Mouse (Mus musculus): ENCODE data around the gene Kcnmb2. TPM values are rescaled to one million over a fixed set of nuclear protein-coding genes. Genes with fewer than 3 reads are reported as not detected.

Gene Kcnmb2
- polyA plus RNA-seq, 1 experiment, result not detected

GRCm38 (mm10) chr3:32043814-32044213 is 141.5 kb downstream of the Kcnmb2 start:
- no peak overlapping the region for H3ac ChIP-seq (ENCODE audit: control insufficient read depth, insufficient read length)
- TF ChIP-seq MYOG (IDR thresholded peaks at IDR 0.05; ENCODE audit: control insufficient read depth in 1 of 3, insufficient read depth in 1 of 3, insufficient read length in 2 of 3, low read depth in 2 of 3), result no peak
- no peaks in the 10 kb centered on the region for H3K36me3 ChIP-seq (ENCODE audit: control insufficient read depth, insufficient read depth)
- H3K79me2 ChIP-seq (ENCODE audit: control insufficient read depth, insufficient read depth), result no peaks in the 10 kb centered on the region
- no peaks in the 10 kb centered on the region for H3K27me3 ChIP-seq (ENCODE audit: control insufficient read depth, insufficient read depth, insufficient read length)
- no peak overlapping the region for H3K4me2 ChIP-seq (ENCODE audit: low read depth)
- H3K4me3 ChIP-seq, result no peak overlapping the region

- H3K4me2 ChIP-seq (ENCODE audit: low read depth), result no peak overlapping the region
- no peaks in the 10 kb centered on the region for H3K36me3 ChIP-seq (ENCODE audit: control insufficient read depth, insufficient read depth)
- H3K79me2 ChIP-seq (ENCODE audit: control insufficient read depth, insufficient read depth), result no peaks in the 10 kb centered on the region
- no peaks in the 10 kb centered on the region for H3K27me3 ChIP-seq (ENCODE audit: control insufficient read depth, insufficient read depth, insufficient read length)
- TF ChIP-seq E2F4 (IDR thresholded peaks at IDR 0.05; ENCODE audit: insufficient read depth) (no peak), REST (IDR thresholded peaks at IDR 0.05; ENCODE audit: insufficient read depth, insufficient read length) (no peak), TCF3 (IDR thresholded peaks at IDR 0.05; ENCODE audit: insufficient read length, low read depth) (no peak), CEBPB (IDR thresholded peaks at IDR 0.05; ENCODE audit: insufficient read depth, poor library complexity, severe bottlenecking) (no peak), MYOG (IDR thresholded peaks at IDR 0.05; ENCODE audit: control insufficient read depth in 1 of 3, insufficient read depth in 1 of 3, insufficient read length in 2 of 3, low read depth in 2 of 3) (no peak), MAX (IDR thresholded peaks at IDR 0.05; ENCODE audit: low read depth) (no peak), MYOD1 (IDR thresholded peaks at IDR 0.05; ENCODE audit: control insufficient read depth in 1 of 3, insufficient read length in 2 of 3, low read depth in 2 of 3) (no peak), POLR2AphosphoS2 (IDR thresholded peaks at IDR 0.05; ENCODE audit: insufficient read length, low read depth) (no peak), SRF (IDR thresholded peaks at IDR 0.05; ENCODE audit: control insufficient read depth, insufficient read length, low read depth) (no peak), POLR2A (IDR thresholded peaks at IDR 0.05; ENCODE audit: insufficient read length, low read depth) (no peak), USF1 (IDR thresholded peaks at IDR 0.05; ENCODE audit: low read depth) (no peak), TCF12 (IDR thresholded peaks at IDR 0.05; ENCODE audit: insufficient read depth, poor library complexity, severe bottlenecking) (no peak)
- no peak overlapping the region for H3ac ChIP-seq (ENCODE audit: control insufficient read depth, insufficient read length)
- H3K4me3 ChIP-seq, result no peak overlapping the region
These were observed 146.5 kb downstream of the Kcnmb2 start for GRCm38 (mm10) chr3:32048777-32049176.

GRCm38 (mm10) chr3:32052596-32052995 is 150.3 kb downstream of the Kcnmb2 start:
- Histone ChIP-seq H3K27me3 (ENCODE audit: control insufficient read depth, insufficient read depth, insufficient read length) (no peaks in the 10 kb centered on the region), H3ac (ENCODE audit: control insufficient read depth, insufficient read length) (no peak overlapping the region), H3K36me3 (ENCODE audit: control insufficient read depth, insufficient read depth) (no peaks in the 10 kb centered on the region), H3K4me3 (no peak overlapping the region), H3K4me2 (ENCODE audit: low read depth) (no peak overlapping the region), H3K79me2 (ENCODE audit: control insufficient read depth, insufficient read depth) (no peaks in the 10 kb centered on the region)
- TF ChIP-seq CEBPB (IDR thresholded peaks at IDR 0.05; ENCODE audit: insufficient read depth, poor library complexity, severe bottlenecking), result no peak
- no peak for TF ChIP-seq USF1 (IDR thresholded peaks at IDR 0.05; ENCODE audit: low read depth)
- no peak for TF ChIP-seq MYOD1 (IDR thresholded peaks at IDR 0.05; ENCODE audit: control insufficient read depth in 1 of 3, insufficient read length in 2 of 3, low read depth in 2 of 3)
- TF ChIP-seq POLR2A (IDR thresholded peaks at IDR 0.05; ENCODE audit: insufficient read length, low read depth), result no peak
- no peak for TF ChIP-seq MAX (IDR thresholded peaks at IDR 0.05; ENCODE audit: low read depth)
- TF ChIP-seq POLR2AphosphoS2 (IDR thresholded peaks at IDR 0.05; ENCODE audit: insufficient read length, low read depth), result no peak
- TF ChIP-seq TCF3 (IDR thresholded peaks at IDR 0.05; ENCODE audit: insufficient read length, low read depth), result no peak
- TF ChIP-seq TCF12 (IDR thresholded peaks at IDR 0.05; ENCODE audit: insufficient read depth, poor library complexity, severe bottlenecking), result no peak
- no peak for TF ChIP-seq REST (IDR thresholded peaks at IDR 0.05; ENCODE audit: insufficient read depth, insufficient read length)
- no peak for TF ChIP-seq SRF (IDR thresholded peaks at IDR 0.05; ENCODE audit: control insufficient read depth, insufficient read length, low read depth)
- TF ChIP-seq MYOG (IDR thresholded peaks at IDR 0.05; ENCODE audit: control insufficient read depth in 1 of 3, insufficient read depth in 1 of 3, insufficient read length in 2 of 3, low read depth in 2 of 3), result no peak
- TF ChIP-seq E2F4 (IDR thresholded peaks at IDR 0.05; ENCODE audit: insufficient read depth), result no peak

GRCm38 (mm10) chr3:32053610-32054241 is 151.4 kb downstream of the Kcnmb2 start:
- H3K27me3 ChIP-seq (ENCODE audit: control insufficient read depth, insufficient read depth, insufficient read length), result no peaks in the 10 kb centered on the region

More at GRCm38 (mm10) chr3:32053610-32054241, 151.4 kb downstream of the Kcnmb2 start:
- no peak overlapping the region for H3ac ChIP-seq (ENCODE audit: control insufficient read depth, insufficient read length)
- no peak for TF ChIP-seq SRF (IDR thresholded peaks at IDR 0.05; ENCODE audit: control insufficient read depth, insufficient read length, low read depth)
- TF ChIP-seq TCF3 (IDR thresholded peaks at IDR 0.05; ENCODE audit: insufficient read length, low read depth), result no peak
- TF ChIP-seq MYOG (IDR thresholded peaks at IDR 0.05; ENCODE audit: control insufficient read depth in 1 of 3, insufficient read depth in 1 of 3, insufficient read length in 2 of 3, low read depth in 2 of 3), result no peak
- no peak for TF ChIP-seq POLR2A (IDR thresholded peaks at IDR 0.05; ENCODE audit: insufficient read length, low read depth)
- no peak for TF ChIP-seq POLR2AphosphoS2 (IDR thresholded peaks at IDR 0.05; ENCODE audit: insufficient read length, low read depth)
- no peak for TF ChIP-seq CEBPB (IDR thresholded peaks at IDR 0.05; ENCODE audit: insufficient read depth, poor library complexity, severe bottlenecking)
- no peak for TF ChIP-seq USF1 (IDR thresholded peaks at IDR 0.05; ENCODE audit: low read depth)
- no peak for TF ChIP-seq TCF12 (IDR thresholded peaks at IDR 0.05; ENCODE audit: insufficient read depth, poor library complexity, severe bottlenecking)
- no peak for TF ChIP-seq MYOD1 (IDR thresholded peaks at IDR 0.05; ENCODE audit: control insufficient read depth in 1 of 3, insufficient read length in 2 of 3, low read depth in 2 of 3)
- no peak for TF ChIP-seq E2F4 (IDR thresholded peaks at IDR 0.05; ENCODE audit: insufficient read depth)
- no peak for TF ChIP-seq REST (IDR thresholded peaks at IDR 0.05; ENCODE audit: insufficient read depth, insufficient read length)
- no peak for TF ChIP-seq MAX (IDR thresholded peaks at IDR 0.05; ENCODE audit: low read depth)
- no peak overlapping the region for H3K4me2 ChIP-seq (ENCODE audit: low read depth)
- no peaks in the 10 kb centered on the region for H3K79me2 ChIP-seq (ENCODE audit: control insufficient read depth, insufficient read depth)
- H3K36me3 ChIP-seq (ENCODE audit: control insufficient read depth, insufficient read depth), result no peaks in the 10 kb centered on the region
- H3K4me3 ChIP-seq, result no peak overlapping the region
